Mouse (Mus musculus) stomach, postnatal 0 days (tissue): ENCODE measurements around the gene Scube1. TPM values are rescaled to one million over a fixed set of nuclear protein-coding genes. Genes with fewer than 3 reads are reported as not detected.

ENCODE experiments used
- ATAC-seq: fragments of 200-750 bp; cut with Nextera tagmentation; 2 replicates; pipeline ENCODE4 v1.8.0; 2017; ENCODE audit not compliant: low FRiP score, low TSS enrichment
- DNase-seq: peaks from one replicate; pipeline ENCODE4 v3.0.0-alpha.2; 2016; ENCODE audit warnings: low spot score
- H3K27ac ChIP-seq: fragments of 300-500 bp; sonication (generic); replicated peaks from 2 replicates; pipeline ENCODE4 v1.5.1; 2014; ENCODE audit warnings: mild to moderate bottlenecking, control low read depth
- H3K27me3 ChIP-seq: fragments of 300-500 bp; sonication (generic); 2 replicates; pipeline ENCODE4 v1.6.1; 2014; ENCODE audit warnings: low read length; ENCODE audit not compliant: control insufficient read depth, insufficient read depth
- H3K36me3 ChIP-seq: fragments of 300-500 bp; sonication (generic); 2 replicates; pipeline ENCODE4 v1.6.1; 2014; ENCODE audit warnings: low read length, mixed read lengths; ENCODE audit not compliant: control insufficient read depth, insufficient read depth
- H3K4me1 ChIP-seq: fragments of 300-500 bp; sonication (generic); replicated peaks from 2 replicates; pipeline ENCODE4 v1.6.1; 2014; ENCODE audit warnings: antibody characterized with exemption; ENCODE audit not compliant: control insufficient read depth, insufficient read depth
- H3K4me2 ChIP-seq: fragments of 300-500 bp; sonication (generic); replicated peaks from 2 replicates; pipeline ENCODE4 v1.6.1; 2014; ENCODE audit warnings: low read depth, mild to moderate bottlenecking, control low read depth, moderate library complexity
- H3K4me3 ChIP-seq: fragments of 300-500 bp; sonication (generic); 2 replicates; pipeline ENCODE4 v1.5.1; 2014; ENCODE audit warnings: low read depth, low read length, control low read depth
- H3K9ac ChIP-seq: fragments of 300-500 bp; sonication (generic); 2 replicates; pipeline ENCODE4 v1.6.1; 2014; ENCODE audit warnings: mild to moderate bottlenecking, low read length, control low read depth, mixed read lengths
- H3K9me3 ChIP-seq: fragments of 300-500 bp; sonication (generic); 2 replicates; pipeline ENCODE4 v1.6.1; 2016; ENCODE audit warnings: low read length; ENCODE audit not compliant: control insufficient read depth
- CTCF ChIP-seq: IDR thresholded peaks from 2 replicates; pipeline ENCODE4 v1.5.1; 2016; ENCODE audit warnings: antibody characterized with exemption, low read depth, mild to moderate bottlenecking, moderate library complexity
- EP300 ChIP-seq: optimal IDR thresholded peaks from 2 replicates; pipeline ENCODE3; 2016; ENCODE audit warnings: antibody characterized with exemption
- WGBS: fragments of 180-500 bp; shearing (Covaris S2); extraction: QIAGEN DNeasy Blood & Tissue Kit; methylation state at CpG from one replicate; pipeline ENCODE4 v1.1.7; 2014; 5-methylcytosine and 5-hydroxymethylcytosine counted together
- polyA plus RNA-seq: library from polyadenylated mRNA; unstranded; fragments of >200 nt; fragmentation: Nextera tagmentation; extraction: Ambion mirVana; gene quantifications from 2 replicates; pipeline ENCODE4 v1.2.1, GENCODE M21; 2015

Gene Scube1
- polyA plus RNA-seq, 1 experiment from 2014 or later: 5.0 TPM

DNA sequence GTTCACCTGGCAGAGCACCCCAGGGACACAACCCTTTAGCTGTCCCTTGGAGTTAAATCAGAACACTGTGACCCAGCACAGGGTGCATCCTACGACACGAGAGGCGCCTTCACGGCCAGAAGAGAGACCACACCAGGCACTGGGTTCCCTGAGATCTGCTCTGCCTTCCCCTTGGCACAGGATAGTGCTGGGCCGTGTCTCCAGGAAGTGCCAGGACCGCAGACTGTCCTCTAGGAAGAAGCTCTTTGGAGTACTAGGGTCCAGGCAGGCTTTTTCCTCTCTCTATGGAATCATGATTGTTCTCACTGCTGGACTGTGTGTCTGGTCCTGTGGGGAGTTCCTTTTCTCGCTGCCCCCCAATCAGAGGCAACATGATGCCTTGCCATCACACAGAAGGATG, 44.5 kb downstream of the Scube1 start:
- Histone ChIP-seq H3K4me1 (peaks cover 5% of the 10 kb centered on the region), H3K4me2 (no peak overlapping the region), H3K27me3 (no peaks in the 10 kb centered on the region), H3K9ac (no peak overlapping the region), H3K9me3 (no peaks in the 10 kb centered on the region), H3K36me3 (no peaks in the 10 kb centered on the region), H3K27ac (peak overlapping the region; percentile 25), H3K4me3 (no peak overlapping the region)
- no peak for DNase-seq
- WGBS: 69% methylated on average over 7 of the region's 7 CpGs
- TF ChIP-seq EP300 (no peak), CTCF (no peak)
- ATAC-seq: no peak

DNA sequence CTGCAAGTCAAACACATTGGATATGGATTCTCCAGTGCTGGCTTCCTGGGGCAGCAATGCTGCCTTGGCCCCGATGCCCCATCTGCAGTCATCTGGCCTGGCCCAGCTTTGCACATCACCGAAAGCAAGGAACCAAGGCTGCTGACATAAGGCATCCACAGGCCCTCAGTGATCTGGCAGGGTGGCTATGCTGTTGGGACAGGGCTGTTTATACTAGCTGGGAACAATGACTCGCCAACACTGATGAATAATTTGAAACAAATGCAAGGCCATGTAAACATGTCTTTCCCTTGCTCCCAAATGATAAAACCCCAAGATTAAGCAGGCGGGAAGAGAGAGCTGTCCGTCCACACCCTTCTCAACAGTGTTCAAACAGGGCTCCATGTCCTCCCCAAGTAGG, 45.1 kb downstream of the Scube1 start:
- H3K36me3 ChIP-seq: no peaks in the 10 kb centered on the region
- peak overlapping the region; percentile 35 for H3K27ac ChIP-seq
- DNase-seq (no peak), ATAC-seq (peak; percentile 16; the same call in 1 of the 2 replicates)
- H3K9ac ChIP-seq: no peak overlapping the region
- no peaks in the 10 kb centered on the region for H3K27me3 ChIP-seq
- H3K4me1 ChIP-seq: peaks cover 5% of the 10 kb centered on the region
- 38% methylated on average over 5 of the region's 5 CpGs for WGBS
- H3K9me3 ChIP-seq: no peaks in the 10 kb centered on the region
- no peak overlapping the region for H3K4me2 ChIP-seq
- H3K4me3 ChIP-seq: no peak overlapping the region
- no peak for TF ChIP-seq EP300
- no peak for TF ChIP-seq CTCF

DNA sequence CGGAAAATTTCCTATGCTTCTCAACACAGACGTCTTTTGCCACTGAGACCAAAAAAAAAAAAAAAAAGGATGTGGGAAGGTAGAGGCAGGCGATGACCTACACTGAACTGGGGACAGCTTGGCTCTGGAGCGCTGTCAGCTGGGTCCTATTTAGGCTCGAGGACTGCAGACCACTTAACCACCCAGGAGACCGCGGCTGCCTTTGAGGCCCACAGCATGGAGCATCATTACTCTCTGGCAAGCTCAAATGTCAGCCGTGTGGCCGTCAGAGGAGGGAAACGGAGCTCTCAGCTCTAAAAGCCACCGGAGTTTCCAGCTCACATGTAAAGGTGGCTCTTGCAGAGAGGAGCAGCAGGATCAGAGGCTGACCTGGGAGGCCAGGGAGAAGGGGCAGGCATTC, 46.2 kb downstream of the Scube1 start:
- TF ChIP-seq EP300: no peak
- TF ChIP-seq CTCF: no peak
- H3K4me3 ChIP-seq: no peak overlapping the region
- H3K27me3 ChIP-seq: no peaks in the 10 kb centered on the region
- H3K36me3 ChIP-seq: no peaks in the 10 kb centered on the region
- no peak for ATAC-seq
- H3K4me2 ChIP-seq: no peak overlapping the region
- no peaks in the 10 kb centered on the region for H3K9me3 ChIP-seq
- WGBS: 25% methylated on average over 11 of the region's 11 CpGs
- H3K9ac ChIP-seq: no peak overlapping the region
- peak overlapping the region; percentile 35; the same call in 1 of the 2 replicates for H3K27ac ChIP-seq
- DNase-seq: no peak
- peaks cover 5% of the 10 kb centered on the region for H3K4me1 ChIP-seq

DNA sequence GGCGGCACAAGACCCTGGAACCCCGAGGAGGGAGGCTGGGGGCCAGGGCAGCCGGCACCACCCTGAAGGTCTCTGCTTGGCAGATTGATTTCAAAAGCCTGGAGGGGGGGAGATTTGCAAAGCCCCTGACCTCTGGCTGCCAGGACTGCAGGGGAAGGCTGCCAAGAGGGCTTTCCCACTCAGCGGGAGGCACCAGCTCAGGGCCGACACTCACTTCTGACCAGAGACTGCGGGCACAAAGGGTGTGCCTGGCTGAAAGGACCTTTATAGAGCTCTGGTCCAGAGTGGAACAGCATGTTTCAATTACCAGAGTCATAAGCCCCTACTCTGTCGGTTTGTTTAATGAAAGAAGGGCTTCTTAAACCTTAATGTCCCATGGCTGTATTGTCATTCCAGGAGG, 46.7 kb downstream of the Scube1 start:
- 20% methylated on average over 7 of the region's 7 CpGs for WGBS
- H3K9ac ChIP-seq: no peak overlapping the region
- H3K4me3 ChIP-seq: no peak overlapping the region
- H3K4me2 ChIP-seq: no peak overlapping the region
- ATAC-seq (no peak), DNase-seq (no peak)
- H3K27me3 ChIP-seq: no peaks in the 10 kb centered on the region
- no peak overlapping the region for H3K27ac ChIP-seq
- H3K4me1 ChIP-seq: peaks cover 5% of the 10 kb centered on the region
- no peaks in the 10 kb centered on the region for H3K9me3 ChIP-seq
- H3K36me3 ChIP-seq: no peaks in the 10 kb centered on the region
- no peak for TF ChIP-seq EP300
- TF ChIP-seq CTCF: no peak

DNA sequence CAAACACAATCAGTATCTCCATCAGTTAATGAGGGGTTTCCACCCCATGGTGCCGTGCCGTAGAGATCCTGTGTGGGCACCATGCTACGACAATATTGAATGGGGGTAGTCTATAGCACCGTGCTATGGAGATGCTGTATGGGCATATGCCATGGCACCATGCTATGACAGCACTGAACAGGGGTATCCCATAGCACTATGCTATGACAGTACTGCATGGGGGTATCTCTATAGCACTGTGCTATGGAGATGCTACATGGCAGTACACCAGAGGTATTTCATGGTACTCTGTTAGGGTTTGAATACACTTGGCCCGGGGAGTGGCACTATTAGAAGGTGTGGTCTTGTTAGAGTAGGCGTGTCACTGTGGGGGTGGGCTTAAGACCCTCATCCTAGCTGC, 47.7 kb downstream of the Scube1 start:
- no peak overlapping the region for H3K4me2 ChIP-seq
- ATAC-seq: no peak
- H3K27me3 ChIP-seq: no peaks in the 10 kb centered on the region
- no peak overlapping the region for H3K9ac ChIP-seq
- DNase-seq: no peak
- peaks cover 5% of the 10 kb centered on the region for H3K4me1 ChIP-seq
- H3K9me3 ChIP-seq: no peaks in the 10 kb centered on the region
- no peaks in the 10 kb centered on the region for H3K36me3 ChIP-seq
- WGBS: 92% methylated on average over 6 of the region's 6 CpGs
- no peak overlapping the region for H3K4me3 ChIP-seq
- no peak for TF ChIP-seq CTCF
- no peak overlapping the region for H3K27ac ChIP-seq

DNA sequence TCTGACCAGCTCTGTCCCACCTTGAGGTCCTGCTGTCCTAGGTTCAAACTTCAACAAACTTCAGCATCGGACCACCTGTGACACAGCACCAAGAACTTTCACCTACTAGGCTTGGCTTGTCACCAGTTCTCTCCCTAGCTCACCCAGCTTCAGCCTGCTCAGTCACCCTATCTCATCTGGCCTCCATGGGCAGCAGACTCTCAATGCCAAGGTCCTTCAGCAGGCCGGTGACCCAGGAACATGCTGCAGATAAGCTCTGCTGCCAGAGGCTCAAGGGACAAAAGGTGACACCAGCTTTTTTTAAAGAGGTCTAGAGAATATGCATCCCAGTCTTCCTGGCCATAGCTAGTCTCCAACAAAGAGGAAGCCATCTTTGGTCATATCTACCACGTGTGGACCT, 48.5 kb downstream of the Scube1 start:
- Histone ChIP-seq H3K27ac (no peak overlapping the region), H3K4me2 (no peak overlapping the region), H3K9ac (no peak overlapping the region), H3K9me3 (no peaks in the 10 kb centered on the region), H3K27me3 (no peaks in the 10 kb centered on the region), H3K36me3 (no peaks in the 10 kb centered on the region), H3K4me3 (no peak overlapping the region), H3K4me1 (peaks cover 5% of the 10 kb centered on the region)
- 92% methylated on average over 3 of the region's 3 CpGs for WGBS
- TF ChIP-seq CTCF (no peak), EP300 (no peak)
- ATAC-seq (no peak), DNase-seq (no peak)
